In the genomic region with DNA sequence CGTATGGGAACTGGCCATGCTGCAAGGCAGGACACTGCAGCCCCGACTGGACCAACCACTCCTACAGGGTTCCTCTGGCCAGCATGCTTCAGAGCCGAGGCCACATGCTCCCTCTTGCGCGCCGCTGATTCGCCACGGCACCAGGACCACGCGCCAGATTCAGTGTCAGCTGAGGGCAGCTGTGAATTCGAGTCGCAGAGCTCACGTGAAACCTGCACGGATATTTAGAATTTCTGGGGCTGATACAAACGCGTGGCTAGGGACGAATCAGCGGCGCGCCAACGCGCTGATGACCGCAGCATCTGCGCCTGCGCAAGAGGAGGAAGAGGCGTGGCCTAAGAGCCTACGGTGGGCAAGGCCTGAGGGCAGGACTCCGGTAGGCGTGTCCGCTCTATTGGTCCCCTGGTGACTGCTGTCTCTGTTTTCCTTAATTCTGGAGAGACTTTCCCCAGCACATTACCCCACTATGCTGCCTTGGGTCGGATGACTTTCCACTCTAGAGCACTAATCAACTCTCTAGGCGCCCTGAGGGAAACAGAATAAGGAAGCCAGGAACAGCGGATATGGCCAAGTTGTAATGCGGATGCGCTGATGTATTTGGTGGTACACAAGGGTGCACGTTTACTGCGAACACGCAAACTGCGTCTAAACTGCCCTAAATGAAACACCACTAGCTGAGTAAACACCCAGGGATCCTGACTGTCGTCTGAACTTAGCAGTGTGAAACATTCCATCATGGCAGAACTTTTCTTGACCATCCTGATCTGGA, we compare ENCODE assay signal across 8 mouse cellular contexts. TPM values are rescaled to one million over a fixed set of nuclear protein-coding genes. Genes with fewer than 3 reads are reported as not detected.
A peak's percentile ranks its signal among the peaks of the same experiment; 100 is the strongest.
DNase-seq lines count a peak whose midpoint lies in the region; ATAC-seq and TF ChIP-seq lines count a peak whose summit lies in the region.

A gene (minus strand): TSS at position 304 of the 769 bp plus-strand sequence.

- H3K36me3 ChIP-seq in embryonic facial prominence, embryonic 14.5 days (ENCODE audit: control insufficient read depth, insufficient read depth, low read length) = 0 out of 2 replicates have a peak, but pooled peaks cover 16% of the 10 kb centered on the region
- peaks cover 9% of the 10 kb centered on the region; the same call in 1 of the 2 replicates for H3K36me3 ChIP-seq in limb, embryonic 14.5 days (ENCODE audit: control insufficient read depth, insufficient read depth, low read length)
- H3K36me3 ChIP-seq in midbrain, postnatal 0 days (ENCODE audit: insufficient read depth, low read length) = peaks cover 2% of the 10 kb centered on the region; the same call in 1 of the 2 replicates

- peak; percentile 95 for DNase-seq in 3T3-L1 (ENCODE audit: low read depth, low spot score)
- DNase-seq in adrenal gland, postnatal 4 days (ENCODE audit: low spot score in 2 of 2) = peak; percentile 83 to 86
- peak; percentile 96 for DNase-seq in embryonic facial prominence, embryonic 14.5 days (ENCODE audit: low spot score)
- peak; percentile 95 for DNase-seq in heart, adult 8-10 months (ENCODE audit: low spot score)
- DNase-seq in kidney, adult 9 months = peak; percentile 94
- peak; percentile 95 for DNase-seq in limb, embryonic 14.5 days (ENCODE audit: low spot score)
- peak; percentile 95 for DNase-seq in midbrain, postnatal 0 days (ENCODE audit: low spot score)
- DNase-seq in spleen, postnatal 14 days (ENCODE audit: low spot score in 2 of 2) = peak; percentile 93 to 96

- H3K9me3 ChIP-seq in embryonic facial prominence, embryonic 14.5 days (ENCODE audit: control insufficient read depth, low read length) = no peaks in the 10 kb centered on the region
- H3K9me3 ChIP-seq in limb, embryonic 14.5 days (ENCODE audit: control insufficient read depth, low read length) = no peaks in the 10 kb centered on the region
- no peaks in the 10 kb centered on the region for H3K9me3 ChIP-seq in midbrain, postnatal 0 days (ENCODE audit: low read length)

- H3K9ac ChIP-seq in embryonic facial prominence, embryonic 14.5 days (ENCODE audit: low read depth, low read length) = peak within 1 kb of the TSS; percentile 80
- H3K9ac ChIP-seq in limb, embryonic 14.5 days (ENCODE audit: low read depth, low read length, severe bottlenecking) = peak within 1 kb of the TSS; percentile 70
- H3K9ac ChIP-seq in midbrain, postnatal 0 days (replicated peaks; ENCODE audit: low read length, poor library complexity, severe bottlenecking) = peak within 1 kb of the TSS; percentile 68

- H3K4me1 ChIP-seq in embryonic facial prominence, embryonic 14.5 days (ENCODE audit: control insufficient read depth, insufficient read depth, low read length) = peaks cover 5% of the 10 kb centered on the region
- peaks cover 9% of the 10 kb centered on the region for H3K4me1 ChIP-seq in limb, embryonic 14.5 days (ENCODE audit: control insufficient read depth, insufficient read depth, low read length)
- peaks cover 10% of the 10 kb centered on the region; the same call in 1 of the 2 replicates for H3K4me1 ChIP-seq in midbrain, postnatal 0 days (ENCODE audit: insufficient read depth, low read length)

- WGBS in embryonic facial prominence, embryonic 14.5 days = 6% methylated on average over 30 of the region's 40 CpGs
- 6% methylated on average over 40 of the region's 40 CpGs for WGBS in limb, embryonic 14.5 days
- 6% methylated on average over 40 of the region's 40 CpGs for WGBS in midbrain, postnatal 0 days

- no peak for TF ChIP-seq CTCF in midbrain, postnatal 0 days (IDR thresholded peaks at IDR 0.05)

- peak; percentile 57; the same call in 1 of the 2 replicates for TF ChIP-seq POLR2A in limb, embryonic 14.5 days (IDR thresholded peaks at IDR 0.05; ENCODE audit: borderline replicate concordance, extremely low read depth, insufficient read depth, insufficient read length)

- ATAC-seq in embryonic facial prominence, embryonic 14.5 days (ENCODE audit: low read depth) = peak; percentile 93
- peak; percentile 94 for ATAC-seq in limb, embryonic 14.5 days (ENCODE audit: low FRiP score, low read depth)
- ATAC-seq in midbrain, postnatal 0 days (ENCODE audit: low FRiP score) = peak; percentile 89

- peak within 1 kb of the TSS; percentile 95 for H3K4me2 ChIP-seq in embryonic facial prominence, embryonic 14.5 days (ENCODE audit: low read depth, low read length)
- H3K4me2 ChIP-seq in limb, embryonic 14.5 days (replicated peaks; ENCODE audit: low read depth, low read length, severe bottlenecking) = peak within 1 kb of the TSS; percentile 98
- peak within 1 kb of the TSS; percentile 91 for H3K4me2 ChIP-seq in midbrain, postnatal 0 days (ENCODE audit: low read depth, low read length, poor library complexity, severe bottlenecking)

- peak within 1 kb of the TSS; percentile 94 for H3K27ac ChIP-seq in embryonic facial prominence, embryonic 14.5 days (replicated peaks; ENCODE audit: low read depth, low read length)
- peak within 1 kb of the TSS; percentile 92 for H3K27ac ChIP-seq in limb, embryonic 14.5 days (replicated peaks; ENCODE audit: low read depth, low read length)
- H3K27ac ChIP-seq in midbrain, postnatal 0 days (ENCODE audit: low read depth, low read length) = peak within 1 kb of the TSS; percentile 85

- H3K4me3 ChIP-seq in embryonic facial prominence, embryonic 14.5 days (ENCODE audit: low read depth, low read length) = peak within 1 kb of the TSS; percentile 70
- peak within 1 kb of the TSS; percentile 61 for H3K4me3 ChIP-seq in limb, embryonic 14.5 days (replicated peaks; ENCODE audit: low read length)
- H3K4me3 ChIP-seq in midbrain, postnatal 0 days (ENCODE audit: low read depth, low read length) = peak within 1 kb of the TSS; percentile 60

- H3K27me3 ChIP-seq in embryonic facial prominence, embryonic 14.5 days (replicated peaks; ENCODE audit: control insufficient read depth, insufficient read depth, low read length) = no peaks in the 10 kb centered on the region
- no peaks in the 10 kb centered on the region for H3K27me3 ChIP-seq in limb, embryonic 14.5 days (ENCODE audit: control insufficient read depth, insufficient read depth, low read length)
- H3K27me3 ChIP-seq in midbrain, postnatal 0 days (ENCODE audit: insufficient read depth, low read length) = no peaks in the 10 kb centered on the region

RNA-seq across cellular contexts. Expression of the gene that starts here (rescaled TPM):
- total RNA-seq in adrenal gland, postnatal 4 days (2021) = 10 to 100 TPM; 30.3 to 35.1 TPM
- polyA plus RNA-seq in embryonic facial prominence, embryonic 14.5 days (2014; fragmentation: Nextera tagmentation; extraction: Ambion mirVana) = 24.8 and 37.2 TPM in 2 replicates
- 10 to 100 TPM; 10.8 to 15.7 (median 13.5) TPM for total RNA-seq in heart, adult 8-10 months (2022)
- 41.7 and 51.0 TPM in 2 replicates for polyA plus RNA-seq in limb, embryonic 14.5 days (2012; rRNA removed)
- 31.1 and 43.0 TPM in 2 replicates for polyA plus RNA-seq in limb, embryonic 14.5 days (2014; fragmentation: Nextera tagmentation; extraction: Ambion mirVana)
- 45.0 and 56.3 TPM in 2 replicates for total RNA-seq in midbrain, postnatal 0 days (2014; rRNA removed)
- 34.9 and 36.5 TPM in 2 replicates for polyA plus RNA-seq in midbrain, postnatal 0 days (2015; fragmentation: Nextera tagmentation; extraction: Ambion mirVana)

Comparison
In these comparisons a context has a peak if more than half of its experiments do, and no peak if none do; other contexts are left out.
1. Peak in every context shown above with its lines: DNase-seq, ATAC-seq, H3K4me3 ChIP-seq and H3K27ac ChIP-seq.